ENCODE assay signal across 8 mouse cellular contexts in genomic region chr4:117836204-117836767, GRCm38 (mm10). TPM values are rescaled to one million over a fixed set of nuclear protein-coding genes. Genes with fewer than 3 reads are reported as not detected.
A peak's percentile ranks its signal among the peaks of the same experiment; 100 is the strongest.
DNase-seq lines count a peak whose midpoint lies in the region; ATAC-seq lines count a peak whose summit lies in the region.

No protein-coding gene starts in this region.

- H3K36me3 ChIP-seq in hindbrain, embryonic 14.5 days (replicated peaks; ENCODE audit: control insufficient read depth, insufficient read depth) = no peaks in the 10 kb centered on the region

- H3K4me1 ChIP-seq in hindbrain, embryonic 14.5 days (replicated peaks; ENCODE audit: control insufficient read depth, insufficient read depth, low read length) = peaks cover 10% of the 10 kb centered on the region; the same call in 1 of the 2 replicates

- H3K27ac ChIP-seq in hindbrain, embryonic 14.5 days = peak overlapping the region; percentile 90

- DNase-seq in T-cell, adult 2 months (ENCODE audit: low spot score) = peak; percentile 74
- DNase-seq in cerebellum, postnatal 25 days = peak; percentile 94 to 95
- peak; percentile 81 to 82 for DNase-seq in frontal cortex, postnatal 25 days (ENCODE audit: low spot score in 2 of 2)
- DNase-seq in hindbrain, embryonic 14.5 days (ENCODE audit: low spot score) = peak; percentile 83
- peak; percentile 84 for DNase-seq in left cerebral cortex, adult 11 months (ENCODE audit: low spot score)
- DNase-seq in lung, postnatal 36 days = peak; percentile 96
- DNase-seq in retina, embryonic 14.5 days (ENCODE audit: low spot score) = peak; percentile 87
- DNase-seq in thymus, postnatal 36 days = peak; percentile 86 to 88

- WGBS in hindbrain, embryonic 14.5 days = under 1% methylated on average over 45 of the region's 48 CpGs

- peak overlapping the region; percentile 83 for H3K4me3 ChIP-seq in hindbrain, embryonic 14.5 days (replicated peaks; ENCODE audit: low read length)

- ATAC-seq in hindbrain, embryonic 14.5 days (ENCODE audit: low FRiP score) = peak; percentile 91

- peak overlapping the region; percentile 85 for H3K9ac ChIP-seq in hindbrain, embryonic 14.5 days

- H3K4me2 ChIP-seq in hindbrain, embryonic 14.5 days (replicated peaks) = peak overlapping the region; percentile 72

- H3K9me3 ChIP-seq in hindbrain, embryonic 14.5 days (ENCODE audit: control insufficient read depth, low read length) = no peaks in the 10 kb centered on the region

- H3K27me3 ChIP-seq in hindbrain, embryonic 14.5 days (ENCODE audit: control insufficient read depth, insufficient read depth, low read length) = no peaks in the 10 kb centered on the region

RNA-seq across cellular contexts. Expression of gene Slc6a9, which starts 2.0 kb away (rescaled TPM):
- polyA plus RNA-seq in hindbrain, embryonic 14.5 days (2014; fragmentation: Nextera tagmentation; extraction: Ambion mirVana) = 33.7 and 37.1 TPM in 2 replicates

RNA-seq across cellular contexts. Expression of gene Ccdc24, which starts 36.1 kb away (rescaled TPM):
- polyA plus RNA-seq in hindbrain, embryonic 14.5 days (2014; fragmentation: Nextera tagmentation; extraction: Ambion mirVana) = 2.5 and 3.9 TPM in 2 replicates

RNA-seq across cellular contexts. Expression of gene B4galt2, which starts 47.0 kb away (rescaled TPM):
- polyA plus RNA-seq in hindbrain, embryonic 14.5 days (2014; fragmentation: Nextera tagmentation; extraction: Ambion mirVana) = 78.0 and 81.4 TPM in 2 replicates

RNA-seq across cellular contexts. Expression of gene Atp6v0b, which starts 50.8 kb away (rescaled TPM):
- 589 and 599 TPM in 2 replicates for polyA plus RNA-seq in hindbrain, embryonic 14.5 days (2014; fragmentation: Nextera tagmentation; extraction: Ambion mirVana)

RNA-seq across cellular contexts. Expression of gene Dph2, which starts 55.5 kb away (rescaled TPM):
- 22.9 and 25.1 TPM in 2 replicates for polyA plus RNA-seq in hindbrain, embryonic 14.5 days (2014; fragmentation: Nextera tagmentation; extraction: Ambion mirVana)

Comparison
In these comparisons a context has a peak if more than half of its experiments do, and no peak if none do; other contexts are left out.
1. Peak in every context shown above with its lines: DNase-seq, ATAC-seq, H3K4me3 ChIP-seq and H3K27ac ChIP-seq.